Mouse (Mus musculus): ENCODE data around the gene Nrf1.

The Nrf1 gene

DNA sequence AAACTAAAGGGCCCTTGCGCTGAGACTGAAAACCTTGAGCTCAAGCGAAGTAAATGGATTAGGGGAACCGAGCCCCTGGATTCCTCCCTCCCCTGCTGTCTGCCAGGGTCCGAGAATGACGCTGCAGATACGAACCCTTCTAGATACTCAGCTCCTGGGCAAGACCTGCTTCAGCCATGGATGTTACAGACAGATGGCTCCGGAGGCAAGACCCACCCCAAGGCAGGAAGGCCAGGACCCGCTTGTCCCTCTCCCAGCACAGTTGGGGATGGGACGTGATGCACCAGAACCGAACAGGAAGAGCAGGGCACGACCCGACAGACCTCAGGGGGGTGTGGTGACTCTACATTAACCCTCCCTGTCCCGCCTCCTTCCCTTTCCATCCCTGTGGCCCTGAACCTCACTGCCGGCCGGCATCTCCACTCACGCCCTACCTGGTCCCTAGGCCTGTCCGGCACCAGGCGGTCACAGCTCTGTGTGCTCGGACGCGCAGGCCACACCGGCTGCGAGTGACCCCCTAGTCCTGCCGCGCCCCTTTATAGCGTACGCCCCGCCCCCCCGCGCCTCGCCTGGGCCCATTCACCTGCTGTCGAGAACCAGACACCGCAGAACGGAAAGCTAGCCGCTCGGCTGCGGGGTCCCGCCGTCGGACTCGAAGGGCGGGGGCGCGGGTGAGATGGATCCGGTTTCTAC is 127.6 kb downstream of the Nrf1 start:
- DNase-seq (ENCODE audit: low spot score): no peak

DNA sequence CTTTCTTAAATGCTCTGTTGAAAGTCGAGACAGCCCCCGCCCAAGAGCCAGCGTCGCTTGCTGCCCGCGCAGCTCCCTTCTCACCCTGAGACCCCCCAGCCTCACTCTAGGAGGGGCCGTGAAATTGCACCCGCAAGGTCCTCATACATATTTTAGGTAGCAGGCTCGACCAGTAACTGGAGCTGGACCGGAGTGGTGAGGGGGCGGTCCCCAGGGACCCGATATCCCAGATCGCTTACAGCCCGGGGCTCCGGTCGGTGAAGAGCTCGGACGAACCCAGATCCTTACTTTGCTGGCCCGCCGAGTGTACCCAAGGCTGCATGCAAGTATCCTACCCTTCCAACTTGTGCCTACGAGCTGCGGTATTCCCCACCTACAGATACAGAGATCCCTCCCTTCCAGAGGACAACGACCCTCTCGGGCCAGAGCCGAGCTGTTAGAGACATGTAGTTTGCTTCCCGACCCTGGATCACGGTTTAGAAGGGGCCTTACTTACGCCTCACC is 128.2 kb downstream of the Nrf1 start:
- no peak for DNase-seq (ENCODE audit: low spot score)

DNA sequence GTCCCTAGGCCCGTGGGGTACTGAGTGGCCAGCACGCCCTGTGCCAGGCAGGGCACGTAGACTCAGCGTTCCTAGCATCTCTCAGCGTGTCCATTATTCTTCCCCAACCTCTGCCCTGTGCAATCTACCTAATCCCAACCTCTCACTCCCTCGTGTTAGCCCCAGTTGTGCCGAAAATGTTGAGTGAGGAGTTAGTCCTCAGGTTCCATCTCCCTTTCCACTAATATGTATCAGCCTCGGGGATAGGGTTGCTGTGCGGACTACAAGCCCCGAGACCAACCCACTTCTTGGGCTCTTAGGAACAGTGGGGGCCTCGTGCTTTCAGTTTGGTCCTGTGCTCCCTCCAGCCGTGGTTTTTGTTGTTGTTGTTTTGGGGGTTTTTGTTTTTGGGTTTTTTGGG is 128.7 kb downstream of the Nrf1 start:
- no peak for DNase-seq (ENCODE audit: low spot score)

GRCm38 (mm10) chr6:30177305-30177704 is 129.5 kb downstream of the Nrf1 start:
- DNase-seq (ENCODE audit: low spot score): no peak

DNA sequence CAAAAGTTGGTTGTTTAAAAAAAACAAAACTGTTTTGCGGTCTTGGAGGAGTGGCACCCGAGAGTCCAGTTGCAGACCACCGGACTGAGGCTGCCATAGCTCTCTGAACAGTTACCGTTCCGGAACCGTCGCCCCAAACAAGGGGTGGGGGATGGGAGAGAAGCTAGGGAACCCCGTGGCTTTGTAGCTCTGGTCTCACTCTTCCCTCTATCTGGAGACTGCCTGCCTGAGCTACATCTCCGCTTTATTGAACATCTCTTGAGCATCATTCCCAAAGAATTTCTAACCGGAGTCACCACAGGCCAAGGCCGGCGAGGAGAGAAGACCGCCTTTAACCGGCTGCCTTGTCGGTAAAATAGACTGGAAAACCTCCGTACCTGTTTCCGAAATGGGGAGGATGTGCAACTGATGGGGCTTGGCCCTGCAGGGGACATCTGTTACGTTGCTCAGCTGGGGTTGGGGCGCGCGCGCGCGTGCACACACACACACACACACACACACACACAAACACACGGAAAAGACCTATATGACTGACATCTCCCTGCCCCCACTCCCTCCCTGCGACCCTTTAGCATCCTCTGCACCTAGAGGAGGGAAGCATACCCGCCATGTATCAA is 130.3 kb downstream of the Nrf1 start:
- DNase-seq (ENCODE audit: low spot score): no peak

- no peak for DNase-seq (ENCODE audit: low spot score)
Observed at GRCm38 (mm10) chr6:30179046-30179445, 131.3 kb downstream of the Nrf1 start.

DNA sequence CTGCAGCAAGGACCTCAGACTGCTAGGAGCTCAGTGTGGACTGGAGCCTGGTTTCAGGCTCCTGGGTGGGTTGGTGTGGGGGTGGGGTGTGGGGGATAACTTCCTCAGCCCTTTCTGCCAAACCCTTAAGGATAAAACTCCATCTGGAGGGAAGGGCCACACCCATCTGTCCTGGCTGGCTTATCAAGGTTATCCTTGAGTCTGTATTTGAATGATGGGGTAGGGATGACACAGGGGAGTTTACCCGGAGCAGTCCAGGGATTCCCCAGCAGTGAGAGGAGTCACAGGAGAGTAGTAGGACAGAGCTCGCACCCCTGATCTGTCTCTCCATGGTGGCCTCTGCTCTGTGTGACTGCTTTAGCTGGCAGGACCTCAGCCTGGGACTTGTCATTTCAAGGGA is 132.5 kb downstream of the Nrf1 start:
- DNase-seq (ENCODE audit: low spot score): no peak

- DNase-seq (ENCODE audit: low spot score): no peak
Observed at GRCm38 (mm10) chr6:30182038-30182437, 134.2 kb downstream of the Nrf1 start.

DNA sequence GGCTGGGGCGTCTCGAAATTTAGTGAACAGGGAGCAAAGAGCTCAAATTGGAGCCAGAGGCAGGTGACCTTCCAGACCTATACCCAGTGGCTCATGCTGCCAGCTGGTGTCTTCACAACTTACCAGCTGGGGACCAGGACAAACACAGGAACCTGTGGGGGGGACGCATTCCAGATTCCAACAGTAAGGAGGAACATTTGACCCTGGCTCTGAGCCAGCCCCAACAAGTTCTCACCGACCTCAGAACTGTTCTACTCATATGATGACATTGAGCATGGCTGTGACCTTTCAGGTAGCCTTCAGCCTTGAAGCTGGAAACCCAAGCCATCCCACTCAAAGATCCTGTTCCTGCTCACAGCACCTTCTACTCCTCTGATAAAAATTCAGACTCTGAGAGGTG is 135.8 kb downstream of the Nrf1 start:
- no peak for DNase-seq (ENCODE audit: low spot score)

DNA sequence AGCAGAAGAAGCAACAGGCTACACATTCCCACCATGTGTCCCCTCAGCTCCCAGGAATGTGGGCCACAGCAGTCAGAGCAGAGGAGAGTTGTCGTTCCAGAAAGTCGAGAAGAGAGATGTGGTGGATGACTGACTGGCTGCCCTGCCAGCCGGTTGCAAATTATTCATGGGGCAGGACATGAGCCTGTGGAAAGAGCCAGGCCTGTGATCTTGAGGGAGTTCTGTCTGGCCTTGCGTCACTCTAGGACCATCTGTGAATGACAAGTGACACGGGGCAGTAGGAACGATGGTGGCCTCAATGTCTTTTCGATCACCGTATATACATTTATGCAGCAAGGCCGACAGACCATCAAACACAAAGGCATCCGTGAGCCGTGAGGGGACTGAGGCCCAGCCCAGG is 147.9 kb downstream of the Nrf1 start:
- no peak for DNase-seq (ENCODE audit: low spot score)

- DNase-seq (ENCODE audit: low spot score): no peak
Observed at GRCm38 (mm10) chr6:30196143-30196542, 148.4 kb downstream of the Nrf1 start.

Data from spleen, adult 12 weeks (tissue).